Mouse (Mus musculus): ENCODE data around the gene Fos.

DNA sequence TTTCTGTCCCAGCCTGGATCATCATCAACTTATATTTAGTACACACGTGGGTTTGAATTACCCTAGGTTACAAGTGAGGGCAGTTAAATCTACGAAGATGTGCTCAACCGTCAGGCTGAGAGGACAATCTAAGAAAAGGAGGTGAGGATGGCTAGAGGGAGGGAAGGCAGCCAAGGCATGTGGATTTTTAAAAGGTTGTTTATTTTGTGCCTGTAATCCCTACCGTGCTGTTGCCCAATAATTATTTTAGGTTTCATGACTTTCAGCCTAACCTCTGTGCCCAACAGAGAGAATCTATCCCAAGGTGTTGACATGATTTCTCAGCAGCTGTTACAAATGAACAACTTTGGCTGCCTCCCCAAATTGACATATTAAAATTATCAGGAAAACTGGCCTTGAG lies 26.2 kb upstream of the Fos start:
- TF ChIP-seq CTCF (IDR thresholded peaks at IDR 0.05; ENCODE audit: borderline replicate concordance, control insufficient read depth, extremely low read depth, insufficient read depth, low read length, poor library complexity) (no peak), POLR2A (IDR thresholded peaks at IDR 0.05; ENCODE audit: control insufficient read depth, extremely low read depth, insufficient read depth, low read length, poor library complexity) (no peak)
